Mouse (Mus musculus) neural tube, embryonic 14.5 days (tissue): ENCODE measurements around the gene Gm49342. TPM values are rescaled to one million over a fixed set of nuclear protein-coding genes. Genes with fewer than 3 reads are reported as not detected.
"Not testable (repeated sequence)": the region's sequence is repeated elsewhere in the genome, so short reads cannot be mapped to it uniquely, and the experiment has no call there.

Source experiments
- ATAC-seq: fragments of 200-750 bp; cut with Nextera tagmentation; 2 replicates; pipeline ENCODE4 v1.8.0; 2017; ENCODE audit warnings: low read depth, mild to moderate bottlenecking, moderate TSS enrichment, moderate library complexity
- H3K27ac ChIP-seq: fragments of 300-500 bp; sonication (generic); 2 replicates; pipeline ENCODE4 v1.5.1; 2014; ENCODE audit warnings: low read depth, mild to moderate bottlenecking, control low read depth, low read length, moderate library complexity, mixed read lengths
- H3K27me3 ChIP-seq: fragments of 300-500 bp; sonication (generic); 2 replicates; pipeline ENCODE4 v1.6.1; 2014; ENCODE audit warnings: low read length; ENCODE audit not compliant: control insufficient read depth, insufficient read depth
- H3K36me3 ChIP-seq: fragments of 300-500 bp; sonication (generic); 2 replicates; pipeline ENCODE4 v1.6.1; 2014; ENCODE audit warnings: low read length, mixed read lengths; ENCODE audit not compliant: control insufficient read depth, insufficient read depth
- H3K4me1 ChIP-seq: fragments of 300-500 bp; sonication (generic); 2 replicates; pipeline ENCODE4 v1.6.1; 2014; ENCODE audit warnings: low read length; ENCODE audit not compliant: control insufficient read depth, insufficient read depth
- H3K4me2 ChIP-seq: fragments of 300-500 bp; sonication (generic); 2 replicates; pipeline ENCODE4 v1.6.1; 2014; ENCODE audit warnings: mild to moderate bottlenecking, low read depth, low read length, control low read depth
- H3K4me3 ChIP-seq: fragments of 300-500 bp; sonication (generic); 2 replicates; pipeline ENCODE4 v1.5.1; 2014; ENCODE audit warnings: low read depth, low read length, control low read depth, mixed read lengths
- H3K9ac ChIP-seq: fragments of 300-500 bp; sonication (generic); replicated peaks from 2 replicates; pipeline ENCODE4 v1.6.1; 2014; ENCODE audit warnings: low read depth, mild to moderate bottlenecking, control low read depth, low read length, mixed read lengths
- H3K9me3 ChIP-seq: fragments of 300-500 bp; sonication (generic); 2 replicates; pipeline ENCODE4 v1.6.1; 2016; ENCODE audit warnings: low read length; ENCODE audit not compliant: control insufficient read depth
- WGBS: fragments of 180-500 bp; shearing (Covaris S2); extraction: QIAGEN DNeasy Blood & Tissue Kit; methylation state at CpG from one replicate; pipeline ENCODE4 v1.1.7; 2014; 5-methylcytosine and 5-hydroxymethylcytosine counted together
- polyA plus RNA-seq: library from polyadenylated mRNA; unstranded; fragments of >200 nt; fragmentation: Nextera tagmentation; extraction: Ambion mirVana; gene quantifications from 2 replicates; pipeline ENCODE4 v1.2.1, GENCODE M21; 2014

Gene Gm49342
- polyA plus RNA-seq, 1 experiment from 2014 or later = not detected

DNA sequence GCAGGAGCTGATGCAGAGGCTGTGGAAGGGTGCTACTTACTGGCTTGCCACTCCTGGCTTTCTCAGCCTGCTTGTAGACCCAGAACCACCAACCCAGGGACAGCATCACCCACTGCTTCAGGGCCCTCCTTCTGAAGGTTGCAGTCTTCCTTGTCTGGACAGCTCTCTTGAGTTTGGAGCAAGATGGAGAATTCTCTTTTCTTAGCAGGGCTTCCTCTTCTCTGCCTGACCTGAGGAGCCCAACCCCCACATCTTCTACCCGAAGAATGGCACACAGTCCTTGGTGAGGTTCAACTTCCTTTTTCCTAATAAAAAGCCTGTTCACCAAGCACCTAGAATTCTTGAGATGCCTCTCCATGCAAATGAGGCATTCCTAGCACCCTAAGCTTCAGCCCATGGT is 26.5 kb downstream of the Gm49342 start:
- no peaks in the 10 kb centered on the region for H3K9me3 ChIP-seq
- no peak overlapping the region for H3K4me3 ChIP-seq
- H3K4me1 ChIP-seq = no peaks in the 10 kb centered on the region
- H3K27ac ChIP-seq = no peak overlapping the region
- no peak overlapping the region for H3K9ac ChIP-seq
- no peak overlapping the region for H3K4me2 ChIP-seq
- ATAC-seq = no peak
- no peaks in the 10 kb centered on the region for H3K27me3 ChIP-seq
- 89% methylated on average over 1 of the region's 1 CpGs for WGBS
- H3K36me3 ChIP-seq = no peaks in the 10 kb centered on the region

- not testable (repeated sequence) for H3K9me3 ChIP-seq, H3K36me3 ChIP-seq, H3K9ac ChIP-seq, H3K4me2 ChIP-seq, H3K4me1 ChIP-seq, H3K27me3 ChIP-seq, H3K27ac ChIP-seq, H3K4me3 ChIP-seq, ATAC-seq
- WGBS = 92% methylated on average over 5 of the region's 5 CpGs
Observed at GRCm38 (mm10) chr14:50973054-50973453, 28.7 kb downstream of the Gm49342 start.

DNA sequence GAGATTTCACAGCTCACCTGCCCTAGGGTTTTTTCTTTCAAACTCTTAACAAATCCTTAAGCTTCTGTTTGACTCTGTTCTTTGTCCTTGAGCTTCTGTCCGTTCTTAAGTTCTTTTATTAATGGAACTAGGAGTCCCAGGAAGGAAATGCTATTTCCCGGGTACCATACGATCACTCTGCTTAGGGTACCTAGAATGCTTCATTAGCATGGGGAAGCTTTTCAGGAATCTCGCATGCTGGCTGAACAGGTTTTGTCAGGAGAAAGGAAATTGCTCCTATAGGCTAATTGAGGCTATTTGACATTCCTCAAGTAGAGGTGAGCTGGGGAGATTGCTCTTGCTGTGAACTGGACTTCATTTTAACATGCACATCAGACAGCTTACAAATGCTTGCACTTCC is 29.4 kb downstream of the Gm49342 start:
- Histone ChIP-seq H3K9me3 (no peaks in the 10 kb centered on the region), H3K9ac (no peak overlapping the region), H3K36me3 (no peaks in the 10 kb centered on the region), H3K27ac (no peak overlapping the region), H3K4me1 (peaks cover 2% of the 10 kb centered on the region; the same call in 1 of the 2 replicates), H3K4me3 (no peak overlapping the region), H3K4me2 (no peak overlapping the region), H3K27me3 (no peaks in the 10 kb centered on the region)
- WGBS = 46% methylated on average over 4 of the region's 4 CpGs
- ATAC-seq = no peak

- 54% methylated on average over 5 of the region's 5 CpGs for whole genome bisulfite sequencing
Observed at GRCm38 (mm10) chr14:50975001-50975400, 30.7 kb downstream of the Gm49342 start.

GRCm38 (mm10) chr14:50976674-50977073 is 32.4 kb downstream of the Gm49342 start:
- ATAC-seq = no peak
- H3K36me3 ChIP-seq = no peaks in the 10 kb centered on the region
- H3K27ac ChIP-seq = no peak overlapping the region
- H3K9ac ChIP-seq = no peak overlapping the region
- H3K4me2 ChIP-seq = 0 out of 2 replicates have a peak overlapping the region, but pooled peaks have one; percentile 0
- H3K4me3 ChIP-seq = no peak overlapping the region
- 20% methylated on average over 9 of the region's 9 CpGs for WGBS
- H3K9me3 ChIP-seq = no peaks in the 10 kb centered on the region
- no peaks in the 10 kb centered on the region for H3K27me3 ChIP-seq
- H3K4me1 ChIP-seq = peaks cover 2% of the 10 kb centered on the region; the same call in 1 of the 2 replicates

More at GRCm38 (mm10) chr14:50975001-50975400, 30.7 kb downstream of the Gm49342 start:
- Histone ChIP-seq H3K9me3 (no peaks in the 10 kb centered on the region), H3K27me3 (no peaks in the 10 kb centered on the region), H3K4me3 (no peak overlapping the region), H3K27ac (no peak overlapping the region), H3K9ac (no peak overlapping the region), H3K36me3 (no peaks in the 10 kb centered on the region), H3K4me1 (peaks cover 2% of the 10 kb centered on the region; the same call in 1 of the 2 replicates), H3K4me2 (no peak overlapping the region)
- ATAC-seq = no peak

- H3K27me3 ChIP-seq, H3K4me1 ChIP-seq, H3K27ac ChIP-seq, ATAC-seq, H3K9me3 ChIP-seq, H3K9ac ChIP-seq, H3K36me3 ChIP-seq, H3K4me3 ChIP-seq, H3K4me2 ChIP-seq: not testable (repeated sequence)
- 95% methylated on average over 6 of the region's 6 CpGs for WGBS
Observed at GRCm38 (mm10) chr14:50978451-50978850, 34.1 kb downstream of the Gm49342 start.

- no peak for ATAC-seq
- H3K36me3 ChIP-seq = no peaks in the 10 kb centered on the region
- H3K27ac ChIP-seq = no peak overlapping the region
- peaks cover 2% of the 10 kb centered on the region; the same call in 1 of the 2 replicates for H3K4me1 ChIP-seq
- H3K9me3 ChIP-seq = no peaks in the 10 kb centered on the region
- H3K4me3 ChIP-seq = no peak overlapping the region
- no peaks in the 10 kb centered on the region for H3K27me3 ChIP-seq
- H3K4me2 ChIP-seq = no peak overlapping the region
- H3K9ac ChIP-seq = no peak overlapping the region
Observed at GRCm38 (mm10) chr14:50979631-50980030, 35.3 kb downstream of the Gm49342 start.

- no peak overlapping the region for H3K9ac ChIP-seq
- no peak overlapping the region for H3K4me3 ChIP-seq
- no peak overlapping the region for H3K4me2 ChIP-seq
- no peak overlapping the region for H3K27ac ChIP-seq
- H3K4me1 ChIP-seq = peaks cover 2% of the 10 kb centered on the region; the same call in 1 of the 2 replicates
- WGBS = 42% methylated on average over 2 of the region's 2 CpGs
- H3K9me3 ChIP-seq = no peaks in the 10 kb centered on the region
- H3K36me3 ChIP-seq = no peaks in the 10 kb centered on the region
- no peak for ATAC-seq
- no peaks in the 10 kb centered on the region for H3K27me3 ChIP-seq
Observed at GRCm38 (mm10) chr14:50981207-50981606, 36.9 kb downstream of the Gm49342 start.

DNA sequence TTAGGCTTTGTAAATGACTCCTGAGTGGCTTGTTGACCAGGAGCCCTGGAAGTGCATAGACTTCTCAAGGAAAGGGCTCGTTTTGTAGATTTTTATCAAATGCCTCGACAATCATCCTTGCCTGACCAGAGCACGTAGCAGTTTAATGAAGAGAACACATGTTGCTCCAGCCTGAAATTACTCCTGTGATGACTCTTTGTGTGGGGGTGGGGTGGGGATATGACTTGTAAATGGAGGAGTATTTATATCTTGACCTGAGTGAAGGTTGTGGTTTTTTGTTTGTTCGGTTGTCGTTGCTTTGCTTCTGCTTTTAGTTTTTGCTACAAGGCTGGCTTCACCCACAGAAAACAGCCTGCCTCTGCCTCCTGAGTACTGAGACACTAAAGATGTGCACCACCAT is 37.5 kb downstream of the Gm49342 start:
- WGBS = 84% methylated on average over 5 of the region's 5 CpGs
- no peak for ATAC-seq
- no peaks in the 10 kb centered on the region for H3K27me3 ChIP-seq
- no peak overlapping the region for H3K4me2 ChIP-seq
- H3K9ac ChIP-seq = no peak overlapping the region
- H3K36me3 ChIP-seq = no peaks in the 10 kb centered on the region
- no peaks in the 10 kb centered on the region for H3K4me1 ChIP-seq
- H3K4me3 ChIP-seq = no peak overlapping the region
- no peak overlapping the region for H3K27ac ChIP-seq
- no peaks in the 10 kb centered on the region for H3K9me3 ChIP-seq
